In the genomic region with DNA sequence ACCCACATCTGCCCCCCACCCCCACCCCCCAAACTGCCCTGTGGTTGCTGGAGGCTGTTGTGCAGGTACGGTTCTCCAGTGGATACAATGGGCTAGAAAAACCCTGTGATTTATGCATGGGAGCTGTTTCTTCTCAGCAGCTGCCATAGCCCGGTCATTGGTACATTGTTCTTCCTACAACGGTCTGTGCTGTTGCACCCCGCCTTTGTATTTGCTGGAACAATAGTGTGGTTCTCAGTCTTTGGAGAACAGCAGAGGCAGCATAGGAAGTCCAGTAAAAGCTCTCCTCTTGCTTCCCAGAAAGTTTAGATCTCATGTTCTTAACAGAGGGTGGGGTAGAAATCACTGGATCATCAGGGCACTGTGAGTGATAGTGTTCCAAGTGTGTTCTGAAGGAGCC, we compare ENCODE assay signal across 16 mouse cellular contexts. TPM values are rescaled to one million over a fixed set of nuclear protein-coding genes. Genes with fewer than 3 reads are reported as not detected.
DNase-seq lines count a peak whose midpoint lies in the region; ATAC-seq and TF ChIP-seq lines count a peak whose summit lies in the region.
"Had no signal": no experiment of that assay in that cellular context is flagged by ENCODE, and none has a peak within 500 bp of the region (broad histone marks: within the 10 kb centered on the region; RNA-seq: fewer than 3 reads in every experiment).

No protein-coding gene starts in this region.

- no peak for ATAC-seq in neural tube, embryonic 11.5 days (ENCODE audit: insufficient read depth, low FRiP score, low TSS enrichment)
- no peak for ATAC-seq in liver, embryonic 14.5 days (ENCODE audit: insufficient read depth)
- ATAC-seq in frontal cortex, adult (ENCODE audit: low TSS enrichment), result no peak
- ATAC-seq: inflammation-experienced regulatory T-cells, adult 6 months; midbrain, embryonic 13.5 days had no signal

- no peak for TF ChIP-seq EP300 in liver, embryonic 14.5 days (IDR thresholded peaks at IDR 0.05; ENCODE audit: low read depth)

- 0 out of 2 replicates have a peak overlapping the region, but pooled peaks have one; percentile 14 for H3K27ac ChIP-seq in neural tube, embryonic 11.5 days (ENCODE audit: low read depth, low read length)
- H3K27ac ChIP-seq in liver, embryonic 14.5 days, result no peak overlapping the region
- H3K27ac ChIP-seq: kidney, postnatal 0 days; midbrain, embryonic 13.5 days; stomach, postnatal 0 days had no signal

- no peak overlapping the region for H3K9ac ChIP-seq in neural tube, embryonic 11.5 days (ENCODE audit: low read length)
- H3K9ac ChIP-seq in liver, embryonic 14.5 days (replicated peaks), result no peak overlapping the region; the same call in 1 of the 2 replicates
- H3K9ac ChIP-seq: midbrain, embryonic 13.5 days had no signal

- peaks cover 5% of the 10 kb centered on the region; the same call in 1 of the 2 replicates for H3K4me1 ChIP-seq in neural tube, embryonic 11.5 days (ENCODE audit: control insufficient read depth, insufficient read depth, low read length)
- H3K4me1 ChIP-seq in liver, embryonic 14.5 days (replicated peaks; ENCODE audit: control insufficient read depth in 2 of 2, insufficient read depth in 2 of 2, low read length in 1 of 2), result peaks cover 12 to 15% of the 10 kb centered on the region in 2 experiments

- intact Hi-C loops in heart, postnatal 36 days (cut with DNase I), result no loop called here

- H3K4me2 ChIP-seq in neural tube, embryonic 11.5 days (ENCODE audit: low read depth), result peak overlapping the region; percentile 6; the same call in 1 of the 2 replicates
- peak overlapping the region; percentile 70 for H3K4me2 ChIP-seq in liver, embryonic 14.5 days (ENCODE audit: low read depth)

- peak; percentile 79 for DNase-seq in heart, adult 11 months
- DNase-seq in heart, postnatal 36 days, result no peak
- no peak for DNase-seq in neural tube, embryonic 11.5 days (ENCODE audit: low spot score)
- no peak for DNase-seq in neural tube, embryonic 10.5 days (ENCODE audit: extremely low spot score, low spot score)
- no peak for DNase-seq in liver, embryonic 14.5 days (ENCODE audit: low read depth in 3 of 3, low spot score in 3 of 3)
- DNase-seq in frontal cortex, postnatal 10 days (ENCODE audit: low spot score in 2 of 2), result no peak
- no peak for DNase-seq in urinary bladder, adult 18-20 months (ENCODE audit: low spot score in 2 of 2)
- DNase-seq: cerebellum, adult 8-10 months; heart, postnatal 10 days; retina, postnatal 1 day; thymus, postnatal 36 days had no signal

- no peaks in the 10 kb centered on the region for H3K27me3 ChIP-seq in neural tube, embryonic 11.5 days (ENCODE audit: control insufficient read depth, insufficient read depth, low read length)
- H3K27me3 ChIP-seq in liver, embryonic 14.5 days (ENCODE audit: control insufficient read depth, insufficient read depth, low read length), result no peaks in the 10 kb centered on the region
- H3K27me3 ChIP-seq: midbrain, embryonic 13.5 days had no signal

- no peak overlapping the region for H3K4me3 ChIP-seq in neural tube, embryonic 11.5 days (ENCODE audit: low read depth, low read length)
- no peak overlapping the region for H3K4me3 ChIP-seq in liver, embryonic 14.5 days (ENCODE audit: insufficient read depth in 1 of 2, low read depth in 2 of 2, low read length in 2 of 2)
- H3K4me3 ChIP-seq: midbrain, embryonic 13.5 days had no signal

- peaks cover 5% of the 10 kb centered on the region; the same call in 1 of the 2 replicates for H3K36me3 ChIP-seq in neural tube, embryonic 11.5 days (ENCODE audit: control insufficient read depth, insufficient read depth, low read length)
- H3K36me3 ChIP-seq in liver, embryonic 14.5 days (replicated peaks; ENCODE audit: control insufficient read depth, insufficient read depth, low read depth), result peaks cover 20% of the 10 kb centered on the region

- TF ChIP-seq CTCF in liver, embryonic 14.5 days (IDR thresholded peaks at IDR 0.05; ENCODE audit: low read depth), result no peak

- no peaks in the 10 kb centered on the region for H3K9me3 ChIP-seq in neural tube, embryonic 11.5 days (ENCODE audit: control insufficient read depth, low read length)
- no peaks in the 10 kb centered on the region for H3K9me3 ChIP-seq in liver, embryonic 14.5 days (ENCODE audit: control insufficient read depth, low read length)
- H3K9me3 ChIP-seq: midbrain, embryonic 13.5 days had no signal

- whole genome bisulfite sequencing in neural tube, embryonic 11.5 days, result 58% methylated on average over 4 of the region's 4 CpGs
- WGBS in liver, embryonic 14.5 days (ENCODE audit: insufficient replicate concordance), result 68% methylated on average over 4 of the region's 4 CpGs

RNA-seq across cellular contexts. Expression of gene Iars, which starts 2.4 kb away (rescaled TPM):
- 10 to 100 TPM; 68.4 to 68.7 TPM for total RNA-seq in heart, postnatal 36 days (2021)
- polyA plus RNA-seq in neural tube, embryonic 11.5 days (2014; fragmentation: Nextera tagmentation; extraction: Ambion mirVana), result 110 and 123 TPM in 2 replicates
- polyA plus RNA-seq in liver, embryonic 14.5 days (2012; rRNA removed), result 28.2 and 36.5 TPM in 2 replicates
- polyA plus RNA-seq in liver, embryonic 14.5 days (2014; fragmentation: Nextera tagmentation; extraction: Ambion mirVana), result 39.1 and 45.8 TPM in 2 replicates

RNA-seq across cellular contexts. Expression of gene Nol8, which starts 31.4 kb away (rescaled TPM):
- total RNA-seq in heart, postnatal 36 days (2021), result 10 to 100 TPM; 20.6 to 21.1 TPM
- polyA plus RNA-seq in neural tube, embryonic 11.5 days (2014; fragmentation: Nextera tagmentation; extraction: Ambion mirVana), result 19.1 and 20.3 TPM in 2 replicates
- polyA plus RNA-seq in liver, embryonic 14.5 days (2012; rRNA removed), result 2.9 and 5.4 TPM in 2 replicates
- polyA plus RNA-seq in liver, embryonic 14.5 days (2014; fragmentation: Nextera tagmentation; extraction: Ambion mirVana), result 7.8 and 8.3 TPM in 2 replicates

RNA-seq across cellular contexts. Expression of gene Cenpp, which starts 31.7 kb away (rescaled TPM):
- total RNA-seq in heart, postnatal 36 days (2021), result 1 to 10 TPM; 1.8 to 3.1 TPM
- 25.8 and 30.8 TPM in 2 replicates for polyA plus RNA-seq in neural tube, embryonic 11.5 days (2014; fragmentation: Nextera tagmentation; extraction: Ambion mirVana)
- polyA plus RNA-seq in liver, embryonic 14.5 days (2012; rRNA removed), result 6.0 and 9.9 TPM in 2 replicates
- polyA plus RNA-seq in liver, embryonic 14.5 days (2014; fragmentation: Nextera tagmentation; extraction: Ambion mirVana), result 30.4 and 33.0 TPM in 2 replicates
